Mouse (Mus musculus) megakaryocyte-erythroid progenitor cell, adult 5-6 weeks (primary cell): ENCODE data around the gene Ube2q2. TPM values are rescaled to one million over a fixed set of nuclear protein-coding genes. Genes with fewer than 3 reads are reported as not detected.

ENCODE experiments used
- ATAC-seq: replicated peaks from 2 replicates; pipeline ENCODE4 v1.8.0; 2016; ENCODE audit warnings: mild to moderate bottlenecking, inconsistent platforms; ENCODE audit not compliant: severe bottlenecking, poor library complexity, low FRiP score, low TSS enrichment
- total RNA-seq, 2 experiments: library from RNA; stranded (forward) in 1 of 2; stranded (reverse) in 1 of 2; fragments of 200-1000, 215-1000 nt in 1 of 2; fragments of >200 nt in 1 of 2; fragmentation: Nextera tagmentation in 1 of 2; gene quantifications; 2 replicates each; pipeline ENCODE4 v1.2.3; 2014 to 2017

Gene Ube2q2
- total RNA-seq, 2 experiments from 2014 or later: 29.3 to 69.4 TPM

- no peak for ATAC-seq
Observed at GRCm38 (mm10) chr9:55152935-55153334, 4.3 kb downstream of the Ube2q2 start.

- ATAC-seq: peak; percentile 91
Observed at GRCm38 (mm10) chr9:55170655-55171412, 22.2 kb downstream of the Ube2q2 start.

- no peak for ATAC-seq
Observed at GRCm38 (mm10) chr9:55172195-55172685, 23.6 kb downstream of the Ube2q2 start.

- no peak for ATAC-seq
Observed at GRCm38 (mm10) chr9:55174235-55174634, 25.6 kb downstream of the Ube2q2 start.

GRCm38 (mm10) chr9:55195876-55196275 is 47.2 kb downstream of the Ube2q2 start:
- no peak for ATAC-seq

- ATAC-seq: no peak
Observed at GRCm38 (mm10) chr9:55198260-55198659, 49.6 kb downstream of the Ube2q2 start.

- no peak for ATAC-seq
Observed at GRCm38 (mm10) chr9:55199348-55199747, 50.7 kb downstream of the Ube2q2 start.

GRCm38 (mm10) chr9:55208458-55208789 is 59.8 kb downstream of the Ube2q2 start:
- peak; percentile 17; the same call in 1 of the 2 replicates for ATAC-seq

GRCm38 (mm10) chr9:55208790-55209481 is 60.3 kb downstream of the Ube2q2 start, which contains the start of gene Fbxo22:
Gene Fbxo22 (plus strand): TSS chr9:55208925.
- peak; percentile 98 for ATAC-seq

GRCm38 (mm10) chr9:55211611-55212010 is 63.0 kb downstream of the Ube2q2 start:
- no peak for ATAC-seq

- no peak for ATAC-seq
Observed at GRCm38 (mm10) chr9:55213396-55213795, 64.7 kb downstream of the Ube2q2 start.

- ATAC-seq: no peak
Observed at GRCm38 (mm10) chr9:55215056-55215455, 66.4 kb downstream of the Ube2q2 start.

- no peak for ATAC-seq
Observed at GRCm38 (mm10) chr9:55215648-55216047, 67.0 kb downstream of the Ube2q2 start.

- no peak for ATAC-seq
Observed at GRCm38 (mm10) chr9:55216078-55216477, 67.4 kb downstream of the Ube2q2 start.

- no peak for ATAC-seq
Observed at GRCm38 (mm10) chr9:55217381-55217780, 68.7 kb downstream of the Ube2q2 start.

- ATAC-seq: no peak
Observed at GRCm38 (mm10) chr9:55225165-55225737, 76.6 kb downstream of the Ube2q2 start.

GRCm38 (mm10) chr9:55226251-55226650 is 77.6 kb downstream of the Ube2q2 start:
- no peak for ATAC-seq

- no peak for ATAC-seq
Observed at GRCm38 (mm10) chr9:55228149-55228548, 79.5 kb downstream of the Ube2q2 start.

GRCm38 (mm10) chr9:55229010-55229409 is 80.4 kb downstream of the Ube2q2 start:
- peak; percentile 65; the same call in 1 of the 2 replicates for ATAC-seq

GRCm38 (mm10) chr9:55231544-55231943 is 82.9 kb downstream of the Ube2q2 start:
- ATAC-seq: no peak
